ENCODE assay signal across 8 mouse cellular contexts in the genomic region with DNA sequence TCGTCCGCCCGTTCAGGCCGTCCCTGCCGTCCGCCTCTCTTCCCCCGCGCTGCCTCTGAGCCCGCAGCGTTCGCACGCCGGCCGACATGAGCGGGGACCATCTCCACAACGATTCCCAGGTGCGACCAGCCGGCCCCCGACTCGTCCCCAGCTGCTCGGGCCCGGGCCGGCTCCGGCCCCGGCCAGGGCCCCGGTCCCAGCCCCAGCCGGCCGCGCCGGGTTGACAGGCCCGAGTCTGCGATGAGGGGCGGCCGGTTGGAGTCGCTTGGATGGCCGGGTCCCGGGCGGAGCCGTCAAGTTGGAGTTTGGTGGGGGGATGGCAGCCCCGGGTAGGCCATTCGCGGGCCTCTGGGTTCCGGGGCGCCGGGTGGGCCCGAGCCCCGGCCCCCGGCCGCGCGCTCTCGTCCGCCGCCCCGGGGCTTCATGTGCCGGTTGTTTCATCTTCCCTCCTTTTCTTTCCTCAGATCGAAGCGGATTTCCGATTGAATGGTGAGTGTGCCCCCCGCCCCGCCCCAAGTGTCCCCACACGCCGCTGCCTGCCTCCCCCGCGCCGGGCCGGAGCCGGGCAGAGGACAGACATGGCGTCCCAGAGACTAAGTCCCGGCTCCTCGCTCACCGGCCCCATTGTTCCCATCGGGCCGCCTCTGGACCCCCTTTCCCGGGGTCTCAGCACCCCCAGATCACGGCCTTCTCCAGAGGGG. TPM values are rescaled to one million over a fixed set of nuclear protein-coding genes. Genes with fewer than 3 reads are reported as not detected.
A peak's percentile ranks its signal among the peaks of the same experiment; 100 is the strongest.
DNase-seq lines count a peak whose midpoint lies in the region; ATAC-seq and TF ChIP-seq lines count a peak whose summit lies in the region.

No protein-coding gene starts in this region.

- peak overlapping the region; percentile 98 for H3K27ac ChIP-seq in embryonic facial prominence, embryonic 12.5 days
- peak overlapping the region; percentile 98 for H3K27ac ChIP-seq in heart, embryonic 13.5 days (replicated peaks)
- peak overlapping the region; percentile 99 for H3K27ac ChIP-seq in kidney, postnatal 0 days
- peak overlapping the region; percentile 100 for H3K27ac ChIP-seq in liver, postnatal 0 days (ENCODE audit: low read depth)
- peak overlapping the region; percentile 99 for H3K27ac ChIP-seq in neural tube, embryonic 13.5 days (replicated peaks)

- no peaks in the 10 kb centered on the region for H3K9me3 ChIP-seq in embryonic facial prominence, embryonic 12.5 days
- no peaks in the 10 kb centered on the region for H3K9me3 ChIP-seq in heart, embryonic 13.5 days
- H3K9me3 ChIP-seq in kidney, postnatal 0 days (replicated peaks; ENCODE audit: low read length), result no peaks in the 10 kb centered on the region
- no peaks in the 10 kb centered on the region for H3K9me3 ChIP-seq in liver, postnatal 0 days (ENCODE audit: low read length)
- no peaks in the 10 kb centered on the region for H3K9me3 ChIP-seq in neural tube, embryonic 13.5 days

- no peaks in the 10 kb centered on the region for H3K27me3 ChIP-seq in embryonic facial prominence, embryonic 12.5 days
- H3K27me3 ChIP-seq in heart, embryonic 13.5 days (replicated peaks), result no peaks in the 10 kb centered on the region
- H3K27me3 ChIP-seq in kidney, postnatal 0 days (ENCODE audit: insufficient read depth, low read length), result no peaks in the 10 kb centered on the region
- no peaks in the 10 kb centered on the region for H3K27me3 ChIP-seq in liver, postnatal 0 days (ENCODE audit: insufficient read depth, low read length)
- H3K27me3 ChIP-seq in neural tube, embryonic 13.5 days, result no peaks in the 10 kb centered on the region

- peaks cover 18% of the 10 kb centered on the region for H3K4me1 ChIP-seq in embryonic facial prominence, embryonic 12.5 days
- H3K4me1 ChIP-seq in heart, embryonic 13.5 days, result peaks cover 40% of the 10 kb centered on the region
- peaks cover 8% of the 10 kb centered on the region for H3K4me1 ChIP-seq in kidney, postnatal 0 days (replicated peaks; ENCODE audit: insufficient read depth, low read length)
- peaks cover 25% of the 10 kb centered on the region for H3K4me1 ChIP-seq in liver, postnatal 0 days (ENCODE audit: insufficient read depth)
- peaks cover 32% of the 10 kb centered on the region for H3K4me1 ChIP-seq in neural tube, embryonic 13.5 days (replicated peaks)

- H3K36me3 ChIP-seq in embryonic facial prominence, embryonic 12.5 days, result no peaks in the 10 kb centered on the region
- H3K36me3 ChIP-seq in heart, embryonic 13.5 days, result peaks cover 4% of the 10 kb centered on the region; the same call in 1 of the 2 replicates
- no peaks in the 10 kb centered on the region for H3K36me3 ChIP-seq in kidney, postnatal 0 days (ENCODE audit: insufficient read depth, low read length)
- no peaks in the 10 kb centered on the region; the same call in 1 of the 2 replicates for H3K36me3 ChIP-seq in liver, postnatal 0 days (replicated peaks; ENCODE audit: insufficient read depth, low read length)
- no peaks in the 10 kb centered on the region for H3K36me3 ChIP-seq in neural tube, embryonic 13.5 days

- DNase-seq in B cell, adult 2 months, result peak; percentile 62 to 66
- DNase-seq in adrenal gland, adult 2 months, result peak; percentile 79
- peak; percentile 74 for DNase-seq in kidney, postnatal 0 days (ENCODE audit: low spot score)
- peak; percentile 72 for DNase-seq in liver, postnatal 0 days
- DNase-seq in testis, postnatal 10 days (ENCODE audit: low spot score), result peak; percentile 76

- peak; percentile 12 for ATAC-seq in embryonic facial prominence, embryonic 12.5 days (ENCODE audit: insufficient number of reproducible peaks, insufficient read depth, low FRiP score, low TSS enrichment)
- ATAC-seq in heart, embryonic 13.5 days (ENCODE audit: extremely low read depth, insufficient number of reproducible peaks, low FRiP score, low TSS enrichment), result peak; percentile 26
- peak; percentile 47 for ATAC-seq in kidney, postnatal 0 days (replicated peaks; ENCODE audit: low FRiP score, low read depth)
- peak; percentile 41; the same call in 1 of the 2 replicates for ATAC-seq in liver, postnatal 0 days
- peak; percentile 57; the same call in 1 of the 2 replicates for ATAC-seq in neural tube, embryonic 13.5 days (ENCODE audit: low read depth)

- H3K4me3 ChIP-seq in embryonic facial prominence, embryonic 12.5 days, result peak overlapping the region; percentile 99
- peak overlapping the region; percentile 100 for H3K4me3 ChIP-seq in heart, embryonic 13.5 days
- peak overlapping the region; percentile 100 for H3K4me3 ChIP-seq in kidney, postnatal 0 days (replicated peaks; ENCODE audit: low read depth, low read length)
- peak overlapping the region; percentile 100 for H3K4me3 ChIP-seq in liver, postnatal 0 days (ENCODE audit: low read depth, low read length)
- peak overlapping the region; percentile 77 for H3K4me3 ChIP-seq in neural tube, embryonic 13.5 days

- peak overlapping the region; percentile 79 for H3K4me2 ChIP-seq in embryonic facial prominence, embryonic 12.5 days (replicated peaks)
- H3K4me2 ChIP-seq in heart, embryonic 13.5 days, result peak overlapping the region; percentile 76
- peak overlapping the region; percentile 55 for H3K4me2 ChIP-seq in kidney, postnatal 0 days (ENCODE audit: low read length)
- peak overlapping the region; percentile 74 for H3K4me2 ChIP-seq in liver, postnatal 0 days (ENCODE audit: low read depth, low read length)
- peak overlapping the region; percentile 93 for H3K4me2 ChIP-seq in neural tube, embryonic 13.5 days

- TF ChIP-seq EP300 in liver, postnatal 0 days (IDR thresholded peaks at IDR 0.05; ENCODE audit: low read depth), result no peak

- WGBS in embryonic facial prominence, embryonic 12.5 days, result under 1% methylated on average over 70 of the region's 76 CpGs
- under 1% methylated on average over 76 of the region's 76 CpGs for WGBS in heart, embryonic 13.5 days
- WGBS in kidney, postnatal 0 days, result under 1% methylated on average over 74 of the region's 76 CpGs
- 2% methylated on average over 66 of the region's 76 CpGs for WGBS in liver, postnatal 0 days (ENCODE audit: insufficient replicate concordance)
- WGBS in neural tube, embryonic 13.5 days, result under 1% methylated on average over 75 of the region's 76 CpGs

- TF ChIP-seq CTCF in kidney, postnatal 0 days (IDR thresholded peaks at IDR 0.05; ENCODE audit: low read depth), result no peak
- TF ChIP-seq CTCF in liver, postnatal 0 days (IDR thresholded peaks at IDR 0.05; ENCODE audit: low read depth), result no peak

- peak overlapping the region; percentile 100 for H3K9ac ChIP-seq in embryonic facial prominence, embryonic 12.5 days
- H3K9ac ChIP-seq in heart, embryonic 13.5 days, result peak overlapping the region; percentile 100
- peak overlapping the region; percentile 100 for H3K9ac ChIP-seq in kidney, postnatal 0 days (ENCODE audit: low read depth, low read length)
- H3K9ac ChIP-seq in liver, postnatal 0 days (replicated peaks), result peak overlapping the region; percentile 99
- H3K9ac ChIP-seq in neural tube, embryonic 13.5 days, result peak overlapping the region; percentile 99

RNA-seq across cellular contexts. Expression of gene Top1, which starts 0.6 kb away (rescaled TPM):
- 100 to 1,000 TPM in 1 of 2 experiments, 10 to 100 TPM in 1; 61.4 to 104 TPM for total RNA-seq in adrenal gland, adult 2 months (2021)
- polyA plus RNA-seq in adrenal gland, adult 2 months (2012; rRNA removed), result 46.1 and 66.4 TPM in 2 replicates
- polyA plus RNA-seq in embryonic facial prominence, embryonic 12.5 days (2016; fragmentation: Nextera tagmentation; extraction: Ambion mirVana), result 105 and 109 TPM in 2 replicates
- polyA plus RNA-seq in heart, embryonic 13.5 days (2015; fragmentation: Nextera tagmentation; extraction: Ambion mirVana), result 44.9 and 48.0 TPM in 2 replicates
- 56.2 and 58.2 TPM in 2 replicates for polyA plus RNA-seq in kidney, postnatal 0 days (2015; fragmentation: Nextera tagmentation; extraction: Ambion mirVana)
- polyA plus RNA-seq in liver, postnatal 0 days (2015; fragmentation: Nextera tagmentation; extraction: Ambion mirVana), result 30.1 and 30.5 TPM in 2 replicates
- 92.2 and 97.2 TPM in 2 replicates for polyA plus RNA-seq in neural tube, embryonic 13.5 days (2015; fragmentation: Nextera tagmentation; extraction: Ambion mirVana)

Comparison
In these comparisons a context has a peak if more than half of its experiments do, and no peak if none do; other contexts are left out.
1. Peak in every context shown above with its lines: DNase-seq, ATAC-seq, H3K4me3 ChIP-seq and H3K27ac ChIP-seq.